Mouse (Mus musculus) right cerebral cortex, postnatal 36 days (tissue): Measurements from ENCODE around the gene Fars2.
"Not testable (repeated sequence)": the region's sequence is repeated elsewhere in the genome, so short reads cannot be mapped to it uniquely, and the experiment has no call there.

Experiments
- DNase-seq, 2 experiments: peaks; one replicate each; pipeline ENCODE4 v3.0.0; 2022; ENCODE audit warnings: low spot score in 2 of 2, mixed read lengths in 1 of 2

Fars2 gene

DNA sequence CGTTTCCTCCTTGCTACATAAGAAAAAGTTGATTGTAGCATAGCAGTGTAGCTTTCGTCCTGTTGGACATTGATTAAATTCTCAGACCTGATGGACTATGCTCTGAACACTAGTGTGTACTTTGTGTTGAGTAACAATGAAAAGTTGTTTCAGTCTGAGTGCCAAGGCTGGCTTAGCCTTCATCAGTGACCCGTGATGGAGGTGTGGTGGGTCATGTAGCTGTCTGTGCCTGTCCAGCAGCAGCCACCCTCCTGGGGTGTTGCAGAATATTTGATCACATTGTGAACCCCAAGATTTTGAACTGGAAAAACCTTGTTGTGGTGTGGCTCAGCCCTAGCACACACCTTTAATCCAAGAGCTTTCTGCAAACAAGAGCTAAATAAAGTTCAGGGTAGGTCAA lies 343.3 kb downstream of the Fars2 start:
- DNase-seq, result no peak

DNA sequence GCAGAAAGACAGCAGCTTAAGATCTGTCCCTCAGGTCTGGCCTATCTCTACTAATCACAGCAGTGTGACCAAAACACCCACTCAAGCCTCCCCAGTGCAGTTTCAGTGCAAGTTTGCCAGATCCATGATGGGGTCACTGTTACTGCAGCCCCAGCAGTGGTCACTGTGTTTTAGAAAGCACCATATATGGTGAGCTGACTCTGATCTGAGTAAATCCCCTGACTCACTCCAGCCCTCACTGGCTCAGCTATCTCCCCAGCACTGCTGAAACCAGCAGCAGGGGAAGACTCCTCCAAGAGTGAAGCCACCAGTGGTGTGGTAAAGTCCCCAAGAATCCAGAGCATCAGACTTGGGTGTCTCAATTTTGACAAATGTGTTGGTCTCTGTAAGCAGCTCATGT lies 346.5 kb downstream of the Fars2 start:
- DNase-seq, result no peak

DNA sequence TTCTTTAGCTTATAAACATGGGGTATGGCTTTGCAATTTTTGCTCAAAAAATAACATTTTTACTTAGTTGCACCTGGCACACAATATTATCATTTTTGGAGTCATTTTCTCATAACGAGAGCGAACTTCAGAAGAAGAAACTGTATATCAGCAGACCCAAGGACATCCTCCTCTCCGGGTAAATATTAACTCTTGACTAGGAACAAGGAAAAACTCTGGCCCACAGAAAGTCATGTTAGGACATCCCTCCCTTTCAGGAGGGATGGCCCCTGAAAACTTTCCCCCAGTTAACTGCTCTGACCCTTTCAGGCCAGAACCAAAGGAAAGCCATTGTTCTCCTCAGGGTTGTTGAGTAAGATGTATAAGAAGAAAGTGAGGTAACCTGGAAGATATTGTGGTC lies 348.9 kb downstream of the Fars2 start:
- not testable (repeated sequence) for DNase-seq

DNA sequence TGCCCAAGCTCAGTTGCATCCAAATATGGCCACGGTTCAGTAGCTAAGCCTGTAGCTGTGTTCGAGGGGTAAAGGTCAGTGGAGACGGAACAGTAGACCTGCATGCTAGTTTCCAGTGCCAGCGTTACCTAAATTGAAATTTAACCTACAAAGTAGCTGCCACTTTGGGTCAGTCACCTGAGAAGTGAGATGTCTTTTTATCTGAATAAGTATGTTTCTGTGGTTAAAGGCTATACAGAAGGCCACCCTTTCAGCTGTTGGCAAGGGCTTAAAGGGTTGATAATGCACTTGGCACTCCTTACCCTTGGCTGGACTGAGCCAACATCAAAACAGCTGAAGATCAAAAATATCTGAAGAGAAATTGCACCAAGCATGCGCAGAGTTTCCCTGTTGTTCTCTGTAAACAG lies 349.3 kb downstream of the Fars2 start:
- no peak for DNase-seq

DNA sequence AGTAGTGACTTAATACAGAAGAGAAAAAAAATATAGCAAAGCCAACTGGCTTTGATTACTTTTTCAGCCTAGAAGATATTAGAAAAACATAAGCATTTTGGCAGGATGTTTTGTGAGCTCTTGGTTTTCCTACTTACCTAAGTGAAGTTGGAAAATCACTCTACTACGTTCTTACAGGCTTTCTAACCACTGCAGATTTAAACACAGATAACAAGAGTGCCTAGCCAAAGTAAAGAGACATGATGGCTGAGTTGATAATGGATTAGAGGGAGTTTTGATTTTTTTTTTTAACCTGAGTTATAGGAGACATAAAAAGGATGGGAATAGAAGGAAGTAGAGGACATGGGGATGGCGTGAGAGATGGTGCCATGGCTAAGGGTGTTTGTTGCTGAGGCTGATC lies 350.6 kb downstream of the Fars2 start:
- no peak for DNase-seq

DNA sequence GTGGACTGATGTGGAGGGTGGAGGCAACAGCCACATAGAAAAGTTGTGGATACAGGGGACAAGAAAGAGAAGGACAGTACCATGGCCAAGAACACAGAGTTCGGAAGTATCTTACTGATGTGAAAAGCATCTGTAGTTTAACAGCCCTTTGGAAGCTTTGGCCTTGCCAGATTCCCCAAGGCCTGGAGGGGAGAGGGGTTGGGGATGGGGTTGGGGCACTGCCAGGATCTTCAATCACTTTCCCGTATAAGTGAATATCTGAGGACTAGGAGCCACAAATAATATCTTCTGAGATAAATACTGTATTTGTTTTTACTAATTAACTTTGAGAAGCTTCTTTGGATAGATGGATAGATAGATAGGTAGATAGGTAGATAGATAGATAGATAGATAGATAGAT lies 351.8 kb downstream of the Fars2 start:
- DNase-seq, result no peak

DNA sequence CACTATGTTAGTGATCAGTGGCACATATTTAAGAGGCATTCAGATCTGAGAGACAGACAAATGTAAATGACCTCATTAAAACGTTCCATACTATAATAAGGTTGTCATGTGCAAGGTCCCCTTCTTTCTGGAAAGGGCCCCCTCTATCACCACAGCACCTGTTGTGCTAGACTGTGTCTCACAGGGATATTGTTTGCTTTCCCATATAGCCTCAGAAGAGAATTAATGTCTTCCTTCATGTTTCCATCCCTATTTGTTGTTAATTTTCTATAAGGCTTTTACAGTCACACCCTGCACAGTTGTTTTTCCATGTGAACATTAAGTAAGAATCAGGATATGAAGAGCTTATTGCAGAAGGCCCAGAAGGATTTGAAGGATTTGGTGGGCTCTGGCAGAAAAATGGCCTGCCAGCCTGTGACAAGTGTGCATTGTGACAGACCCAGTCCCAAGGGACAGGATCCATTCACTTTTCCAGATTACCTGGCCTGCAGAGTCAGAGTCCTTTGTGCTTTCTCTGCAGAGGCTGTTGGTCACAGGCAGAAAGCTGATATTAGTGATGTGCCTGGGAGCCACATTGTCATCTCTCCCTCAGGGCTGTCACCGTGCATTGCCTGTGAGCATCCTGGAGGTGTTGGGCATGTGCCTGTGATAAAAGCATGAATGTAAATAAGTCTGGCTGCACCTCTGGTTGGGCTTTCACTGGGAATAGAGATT lies 352.4 kb downstream of the Fars2 start:
- DNase-seq, result no peak

DNA sequence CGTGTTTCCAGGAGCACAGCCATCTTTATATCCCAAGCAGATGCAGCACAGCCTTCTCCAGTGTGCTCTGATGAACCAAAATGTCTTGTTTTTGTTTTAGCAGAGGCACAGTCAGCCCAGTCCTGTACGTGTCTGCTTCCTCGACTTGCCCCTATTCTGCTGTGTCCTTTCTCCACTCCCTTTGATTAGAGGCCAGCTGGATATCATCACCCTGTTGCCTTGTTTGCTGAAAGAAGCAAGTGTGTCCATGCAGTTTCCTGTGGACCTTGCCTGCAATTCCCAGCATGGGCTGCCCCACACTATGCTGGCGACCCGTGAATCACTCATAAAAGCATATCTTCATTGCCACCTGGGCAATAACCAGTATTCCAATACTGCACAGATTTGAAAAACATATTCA lies 360.4 kb downstream of the Fars2 start:
- DNase-seq, result no peak

DNA sequence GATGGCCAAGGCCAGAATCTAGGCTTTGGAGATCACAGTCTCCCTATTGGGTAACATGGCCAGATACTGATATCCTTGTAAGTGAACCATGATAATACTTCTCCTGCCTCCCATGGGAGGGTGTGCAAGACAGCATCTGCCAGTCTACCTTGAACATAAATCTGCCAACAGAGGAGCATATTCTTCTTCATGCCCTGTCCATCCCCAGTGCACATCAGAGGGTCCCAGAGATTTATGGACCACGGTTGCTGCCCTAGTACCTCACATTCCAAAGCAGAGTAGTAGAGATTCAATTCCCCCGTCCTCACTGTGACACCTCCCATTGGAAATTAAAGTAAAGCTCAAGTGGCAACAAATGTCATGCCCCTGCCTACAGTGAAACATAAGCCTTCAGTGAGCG lies 361.0 kb downstream of the Fars2 start:
- DNase-seq, result no peak

DNA sequence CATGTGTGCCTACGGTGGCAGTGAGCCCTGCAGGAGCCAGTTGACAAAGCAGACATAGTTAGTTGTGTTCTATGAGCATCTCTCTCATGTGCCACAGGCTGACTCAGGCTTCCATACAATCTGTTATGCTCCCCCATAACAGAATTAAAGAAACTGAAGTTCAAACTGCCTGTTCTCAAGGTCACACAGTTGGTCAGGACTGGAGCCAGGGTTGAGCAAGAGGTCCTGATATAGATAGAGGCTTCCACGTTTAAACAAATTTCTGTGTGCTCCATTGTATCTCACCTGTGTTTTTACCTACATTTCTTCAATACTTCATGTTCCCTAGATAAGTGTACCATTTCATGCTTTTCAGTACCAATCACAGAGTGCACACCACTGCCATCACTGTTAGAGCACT lies 362.9 kb downstream of the Fars2 start:
- no peak for DNase-seq

DNA sequence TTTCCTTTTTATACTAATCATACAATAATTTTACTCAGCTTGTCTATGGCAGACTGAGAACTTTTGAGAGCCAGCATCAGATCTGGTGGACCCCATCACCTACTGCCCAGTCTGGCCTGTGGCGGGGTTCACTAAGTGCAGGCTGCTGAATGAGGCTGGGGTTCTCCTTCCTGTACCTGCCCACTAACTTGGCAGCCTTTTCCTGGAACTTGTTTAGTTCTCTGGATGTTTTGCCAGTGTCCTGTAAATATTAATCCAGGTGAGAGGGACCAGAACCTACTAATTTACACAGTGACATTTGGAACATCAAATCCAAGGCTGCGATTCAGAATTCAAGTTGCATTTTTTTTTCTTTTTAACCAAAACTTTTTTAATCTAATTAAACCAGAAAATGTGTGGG lies 367.2 kb downstream of the Fars2 start:
- no peak for DNase-seq

DNA sequence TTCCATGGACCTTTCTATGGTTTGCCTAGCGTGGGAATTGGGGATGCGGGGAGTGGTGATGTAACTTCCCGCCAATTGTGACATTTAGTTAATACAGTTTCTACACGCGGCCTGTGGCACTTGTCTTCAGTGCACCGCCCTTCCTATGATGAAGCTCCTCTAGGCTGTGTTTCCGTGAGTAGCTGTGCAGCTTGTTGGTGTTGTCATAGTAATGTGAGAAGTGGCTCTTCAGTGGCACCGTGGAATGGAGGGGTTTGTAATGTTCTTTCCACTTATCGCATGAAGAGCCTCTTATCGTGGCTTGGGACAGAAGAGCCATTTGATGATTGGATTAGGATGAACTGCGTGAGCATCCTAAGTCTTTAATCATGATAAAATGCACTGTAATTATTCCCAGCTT lies 369.5 kb downstream of the Fars2 start:
- no peak for DNase-seq

DNA sequence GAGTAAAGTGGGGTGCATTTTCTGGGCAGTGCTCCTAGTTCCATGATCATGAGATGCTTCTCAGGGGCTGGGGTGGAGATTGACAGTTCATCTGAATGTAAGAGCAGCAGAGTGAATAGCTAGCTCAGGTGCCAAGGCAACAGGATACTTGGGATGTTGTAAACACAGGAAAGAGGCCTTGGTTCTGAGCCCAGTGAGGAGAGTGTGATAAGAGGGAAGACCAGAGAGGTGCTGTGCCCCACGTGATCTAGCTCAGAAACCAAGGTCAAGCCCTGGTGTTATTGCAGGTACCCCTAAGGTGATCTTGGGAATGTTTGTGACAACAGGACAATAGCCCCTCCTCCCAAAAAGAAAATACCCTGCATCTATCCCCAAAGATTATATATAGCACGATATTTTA lies 372.2 kb downstream of the Fars2 start:
- no peak for DNase-seq

DNA sequence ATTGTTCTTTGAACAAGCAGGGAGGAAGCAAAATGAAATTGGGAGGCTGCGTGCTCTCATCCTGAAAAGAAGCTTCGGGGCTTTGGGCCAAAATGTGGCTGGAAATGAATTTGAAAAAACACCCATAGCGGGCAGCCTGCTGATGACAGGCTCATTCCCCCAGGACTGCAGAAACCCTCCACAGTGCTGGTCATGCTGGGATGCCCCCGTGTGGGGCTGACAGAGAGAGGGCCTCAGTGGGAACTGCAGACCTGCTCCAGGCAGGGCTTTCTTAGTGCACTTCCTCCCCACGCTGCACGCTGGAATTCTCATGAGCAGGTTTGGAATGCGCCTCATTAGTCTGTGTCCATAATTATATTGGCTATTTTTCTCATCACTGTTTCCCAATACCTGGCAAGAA lies 373.4 kb downstream of the Fars2 start:
- no peak for DNase-seq

DNA sequence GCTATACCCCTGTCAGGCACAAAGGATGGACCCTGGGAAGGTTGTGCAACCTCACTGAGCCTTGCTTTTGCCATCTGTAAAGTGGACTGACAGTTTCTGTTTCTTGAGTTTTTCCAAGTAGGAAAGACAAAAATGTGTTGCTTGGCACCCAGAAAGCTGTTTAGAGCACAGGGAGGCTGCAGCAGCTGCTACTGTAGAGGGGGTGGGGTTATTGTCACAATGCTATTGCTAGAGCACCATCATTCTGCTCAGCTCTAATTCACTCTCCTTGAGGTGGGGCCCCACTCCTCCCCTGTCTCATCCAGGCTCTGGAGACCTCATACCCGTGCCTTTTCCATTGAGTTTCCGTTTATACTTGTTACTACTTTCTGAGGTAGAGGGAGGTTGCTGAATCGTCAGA lies 375.2 kb downstream of the Fars2 start:
- DNase-seq, result peak in 1 of 2 experiments; percentile 46

DNA sequence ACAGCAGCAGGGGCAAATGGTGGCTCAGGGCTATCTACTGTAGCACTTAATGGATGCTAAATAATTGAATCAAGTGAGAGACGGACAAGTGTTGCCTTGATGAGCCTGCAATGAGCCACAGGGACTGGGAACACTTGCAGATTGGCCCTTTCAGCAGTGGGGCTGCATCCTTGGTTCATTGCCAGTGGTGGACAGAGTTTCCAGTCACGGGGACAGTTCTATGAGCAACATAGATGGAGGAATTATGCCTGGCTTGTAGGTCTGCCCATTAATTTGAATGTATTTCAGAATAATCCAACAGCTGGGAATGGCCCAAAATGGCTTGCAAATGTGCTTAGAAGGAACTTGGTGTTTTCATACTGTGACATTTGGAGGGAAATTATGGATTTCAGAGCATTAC lies 376.1 kb downstream of the Fars2 start:
- DNase-seq, result no peak

DNA sequence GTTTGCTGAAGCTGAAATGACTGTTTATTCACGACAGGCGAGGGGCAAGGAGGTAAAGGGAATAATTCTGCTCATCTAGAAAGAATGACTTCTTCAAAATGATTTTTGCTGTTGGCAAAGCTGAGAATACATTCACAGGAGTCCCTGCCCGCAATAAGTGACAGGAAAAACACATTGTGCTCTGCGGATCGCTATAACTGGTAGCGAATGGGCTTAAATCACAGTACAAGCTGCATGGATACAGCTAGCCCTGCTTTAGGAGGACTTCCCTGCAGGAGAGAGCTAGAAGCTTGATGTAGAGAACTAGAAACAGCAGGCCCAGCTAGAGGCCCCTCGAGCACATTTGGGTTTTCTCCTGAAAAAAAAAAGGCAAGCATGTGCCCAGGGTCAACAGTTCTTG lies 376.6 kb downstream of the Fars2 start:
- DNase-seq, result peak in 1 of 2 experiments; percentile 32

DNA sequence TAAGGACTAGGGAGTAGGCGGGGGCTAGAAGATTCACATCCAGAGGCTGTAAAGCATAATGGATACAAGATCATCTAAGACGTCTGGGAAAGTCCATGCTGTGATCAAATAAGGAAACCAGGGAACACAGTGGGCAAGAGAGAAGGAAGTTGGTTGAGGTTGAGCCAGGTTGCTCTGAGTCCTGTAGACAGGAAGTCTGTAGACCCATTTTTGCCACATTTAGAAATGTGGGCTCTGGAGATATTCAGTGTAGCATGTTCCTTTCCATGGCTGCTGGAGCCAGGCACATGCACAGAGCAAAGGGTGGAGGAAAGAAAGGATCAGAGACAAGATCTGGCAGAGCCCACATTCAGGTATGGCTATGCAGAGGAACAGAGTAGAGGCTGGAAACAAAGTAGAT lies 378.8 kb downstream of the Fars2 start:
- DNase-seq, result no peak

DNA sequence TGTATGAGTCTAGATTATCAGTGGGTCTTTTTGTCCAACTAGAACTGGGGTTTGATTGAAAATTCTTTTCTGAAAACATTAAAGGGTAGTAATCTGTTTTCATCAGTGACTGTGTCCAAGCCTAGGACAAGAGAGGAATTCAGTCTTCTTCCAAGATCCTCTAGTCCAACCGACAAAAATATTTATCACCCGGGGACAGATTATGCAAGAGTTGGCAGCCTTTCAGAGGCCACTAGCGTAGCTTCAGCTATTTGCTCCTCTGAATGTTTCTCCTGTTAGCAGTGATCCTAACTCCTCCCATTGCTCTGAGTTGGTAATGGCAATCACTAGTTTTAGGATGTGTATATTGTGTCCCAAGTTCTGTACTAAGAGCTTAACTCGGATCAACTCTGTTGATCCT lies 380.1 kb downstream of the Fars2 start:
- DNase-seq, result no peak

DNA sequence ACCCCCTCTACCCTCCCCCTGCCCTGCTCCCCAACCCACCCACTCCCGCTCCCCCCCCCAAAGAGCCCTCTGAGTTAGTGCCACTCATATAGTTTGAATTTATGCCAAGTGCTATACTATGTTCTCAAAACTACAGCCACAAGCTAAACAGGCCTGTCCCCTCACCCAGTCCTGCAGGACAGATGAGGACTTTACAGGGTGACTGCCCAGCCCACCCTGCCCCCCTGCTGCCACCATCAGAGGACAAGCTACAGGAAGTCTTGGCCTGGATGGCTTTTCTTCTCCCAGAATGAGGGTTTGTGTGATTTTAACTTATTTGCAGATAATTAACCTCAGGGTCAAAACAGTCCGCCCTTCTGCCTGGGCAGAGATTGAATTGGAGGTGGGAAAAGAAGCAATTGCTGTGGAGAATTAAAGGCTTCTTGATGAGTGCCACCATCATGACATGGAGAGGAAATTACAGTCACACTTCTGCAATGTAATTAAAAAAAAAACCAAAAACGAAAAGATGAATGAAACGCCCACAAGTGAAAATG lies 383.2 kb downstream of the Fars2 start:
- no peak for DNase-seq

DNA sequence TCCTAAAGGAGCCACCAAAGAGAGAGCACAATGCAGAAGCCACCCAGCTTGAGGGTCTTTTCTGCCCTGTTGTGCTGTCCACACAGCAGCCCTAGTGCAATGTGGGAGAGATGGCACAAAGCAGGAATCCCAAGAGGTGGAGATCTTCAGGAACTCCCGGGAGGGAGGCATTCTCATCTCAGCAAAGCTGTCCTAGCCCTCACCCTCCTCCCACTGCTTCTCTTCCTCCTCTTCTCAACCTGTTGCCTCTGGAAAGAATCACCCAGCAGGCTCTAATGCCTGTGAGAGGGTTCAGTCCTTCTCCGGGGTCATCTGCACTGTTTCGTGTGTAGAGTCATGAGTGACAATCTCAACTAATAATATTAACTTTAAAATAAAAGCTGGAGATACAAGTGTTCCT lies 386.3 kb downstream of the Fars2 start:
- DNase-seq, result peak in 1 of 2 experiments; percentile 56

DNA sequence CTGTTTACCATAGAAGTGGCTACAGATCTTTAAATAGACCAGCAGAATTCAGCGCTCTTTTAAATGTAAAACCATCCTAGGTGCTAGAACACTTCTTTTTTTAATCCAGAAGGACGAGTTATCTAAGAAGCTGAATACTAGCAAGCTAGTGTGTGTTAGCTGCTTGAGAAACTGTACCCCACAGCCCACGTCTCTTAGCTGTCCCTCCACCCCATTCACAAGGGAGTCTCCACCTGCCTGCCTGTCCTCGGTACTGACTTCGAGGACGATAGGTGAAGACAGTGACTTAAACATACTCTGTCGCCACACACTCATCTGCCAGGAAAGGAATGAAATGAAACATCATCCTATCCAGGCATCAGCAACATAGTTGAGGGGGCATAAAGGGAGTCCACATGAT lies 386.8 kb downstream of the Fars2 start:
- peak in 1 of 2 experiments; percentile 49 for DNase-seq

DNA sequence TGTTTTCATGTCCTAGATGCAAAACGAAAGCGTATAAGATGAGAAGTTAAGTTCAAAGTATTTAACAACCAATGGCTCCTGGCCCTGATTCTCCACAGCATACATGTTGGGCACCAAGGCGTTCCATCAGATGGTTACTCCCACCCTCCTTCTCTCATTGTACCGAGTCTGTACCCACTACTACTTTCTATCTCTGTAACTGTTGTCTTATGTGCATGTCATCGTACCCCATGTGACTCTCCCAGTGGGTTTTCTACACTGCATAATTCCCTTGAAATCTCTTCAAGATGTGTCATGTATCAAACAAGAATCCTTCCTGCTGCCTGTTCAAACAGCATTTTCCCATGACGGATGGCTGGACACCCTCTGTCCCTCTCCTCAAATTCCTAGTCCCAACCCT lies 388.5 kb downstream of the Fars2 start:
- DNase-seq, result no peak

DNA sequence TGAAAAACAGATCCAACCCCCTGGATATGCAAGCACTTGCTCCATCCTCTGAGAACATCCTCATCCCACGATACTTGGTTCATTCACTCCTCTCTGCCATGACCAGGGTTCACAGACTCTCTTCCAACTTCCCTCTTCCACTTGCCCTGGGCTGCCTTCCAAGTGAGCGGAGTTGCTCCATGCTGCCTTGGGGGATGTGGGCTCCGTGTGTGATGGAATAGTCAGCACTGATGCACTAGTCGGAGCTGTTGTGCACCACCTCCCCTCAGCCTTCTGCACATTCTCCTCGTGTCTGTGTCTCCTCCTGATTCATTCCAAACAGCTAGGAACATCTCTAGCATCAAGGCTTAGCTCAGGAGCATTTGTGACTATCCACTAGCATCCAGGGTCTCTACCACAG lies 389.1 kb downstream of the Fars2 start:
- DNase-seq, result peak; percentile 49 to 66
